33 mouse cellular contexts compared by ENCODE assay signal in the genomic region with DNA sequence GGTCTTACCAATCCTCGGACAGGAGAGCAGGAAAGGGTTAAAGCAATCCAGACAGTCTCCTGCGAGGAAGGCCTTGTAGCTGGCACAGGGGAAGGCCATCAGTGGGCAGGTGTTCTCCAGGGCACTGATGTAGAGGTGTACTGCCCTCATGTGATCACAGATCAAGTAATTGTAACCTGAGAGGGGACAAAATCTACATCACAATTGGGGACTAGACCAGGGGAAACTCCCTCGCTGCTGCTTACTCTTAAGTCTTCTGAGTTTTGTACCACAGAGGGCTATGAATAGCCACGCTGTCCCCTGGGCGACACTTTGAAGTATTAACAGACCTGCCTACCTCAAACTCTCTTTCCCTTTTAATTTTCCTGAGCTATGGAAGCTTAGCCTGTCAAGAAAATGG. TPM values are rescaled to one million over a fixed set of nuclear protein-coding genes. Genes with fewer than 3 reads are reported as not detected.
DNase-seq lines count a peak whose midpoint lies in the region; ATAC-seq lines count a peak whose summit lies in the region.
"Had no signal": no experiment of that assay in that cellular context is flagged by ENCODE, and none has a peak within 500 bp of the region (broad histone marks: within the 10 kb centered on the region; RNA-seq: fewer than 3 reads in every experiment).

No protein-coding gene starts in this region.

- 44% methylated on average over 5 of the region's 5 CpGs for WGBS in embryonic facial prominence, embryonic 14.5 days
- 32% methylated on average over 5 of the region's 5 CpGs for WGBS in embryonic facial prominence, embryonic 10.5 days
- 32% methylated on average over 5 of the region's 5 CpGs for WGBS in heart, embryonic 11.5 days (ENCODE audit: insufficient replicate concordance)

- in situ Hi-C loops in ES-E14 (cut with MboI; ENCODE audit: low sequenced_read_pairs in 2 of 2, unreplicated experiment in 2 of 2) = no loop called here

- H3K4me3 ChIP-seq in embryonic facial prominence, embryonic 14.5 days (ENCODE audit: low read depth, low read length) = no peak overlapping the region
- H3K4me3 ChIP-seq in embryonic facial prominence, embryonic 10.5 days = no peak overlapping the region
- H3K4me3 ChIP-seq in ES-E14 (ENCODE audit: insufficient read depth in 1 of 2, low read depth in 1 of 2, low read length in 2 of 2, poor library complexity in 1 of 2, severe bottlenecking in 1 of 2) = no peak overlapping the region; a peak in 1 of 4 replicates
- no peak overlapping the region for H3K4me3 ChIP-seq in heart, embryonic 11.5 days (ENCODE audit: low read depth, low read length)
- H3K4me3 ChIP-seq: embryonic facial prominence, embryonic 12.5 days; forebrain, embryonic 10.5 days; forebrain, embryonic 15.5 days; heart, embryonic 10.5 days; hindbrain, embryonic 15.5 days; limb, embryonic 12.5 days; liver, embryonic 15.5 days; lung, embryonic 15.5 days; neural tube, embryonic 12.5 days; stomach, embryonic 15.5 days had no signal

- peak; percentile 65; the same call in 1 of the 2 replicates for ATAC-seq in embryonic facial prominence, embryonic 14.5 days (ENCODE audit: low read depth)
- ATAC-seq in CD4-positive, CD25-positive, alpha-beta regulatory T cell, adult 4 months = peak; percentile 29
- ATAC-seq in heart, embryonic 11.5 days (replicated peaks; ENCODE audit: insufficient number of reproducible peaks, low FRiP score, low TSS enrichment) = no peak
- ATAC-seq: forebrain, embryonic 15.5 days; midbrain, embryonic 16.5 days had no signal

- no peaks in the 10 kb centered on the region for H3K27me3 ChIP-seq in embryonic facial prominence, embryonic 14.5 days (replicated peaks; ENCODE audit: control insufficient read depth, insufficient read depth, low read length)
- no peaks in the 10 kb centered on the region for H3K27me3 ChIP-seq in embryonic facial prominence, embryonic 10.5 days (replicated peaks; ENCODE audit: low read depth, poor library complexity, severe bottlenecking)
- H3K27me3 ChIP-seq in heart, embryonic 11.5 days (ENCODE audit: control insufficient read depth, insufficient read depth, low read length) = no peaks in the 10 kb centered on the region
- H3K27me3 ChIP-seq: embryonic facial prominence, embryonic 12.5 days; forebrain, embryonic 15.5 days; hindbrain, embryonic 15.5 days; limb, embryonic 12.5 days; liver, embryonic 15.5 days; lung, embryonic 15.5 days; neural tube, embryonic 12.5 days; stomach, embryonic 15.5 days had no signal

- peak; percentile 23 for DNase-seq in embryonic facial prominence, embryonic 14.5 days (ENCODE audit: low spot score)
- no peak for DNase-seq in embryonic facial prominence, embryonic 10.5 days (ENCODE audit: low spot score)
- DNase-seq in ES-E14 (ENCODE audit: low read depth, low spot score) = peak; percentile 76
- peak; percentile 47 to 49 for DNase-seq in natural killer cell, adult 2 months (ENCODE audit: low spot score in 2 of 2)
- no peak for DNase-seq in layer of hippocampus, adult 9-11 months
- DNase-seq in layer of hippocampus, adult 9-10 months (ENCODE audit: low spot score) = no peak
- DNase-seq: adrenal gland, postnatal 14 days; cerebellum, adult 11 months; cerebellum, adult 9-10 months; cerebellum, postnatal 36 days; gastrocnemius, postnatal 25 days; heart, adult 11 months; heart, postnatal 4 days; kidney, adult 2 months; kidney, postnatal 4 days; lung, postnatal 36 days; right cerebral cortex, adult 18-20 months; right cerebral cortex, postnatal 4 days; thymus, postnatal 4 days had no signal

- no peak overlapping the region for H3K27ac ChIP-seq in embryonic facial prominence, embryonic 14.5 days (replicated peaks; ENCODE audit: low read depth, low read length)
- H3K27ac ChIP-seq in embryonic facial prominence, embryonic 10.5 days (replicated peaks) = no peak overlapping the region
- no peak overlapping the region for H3K27ac ChIP-seq in ES-E14 (ENCODE audit: insufficient read depth, low read depth, low read length, poor library complexity, severe bottlenecking)
- no peak overlapping the region for H3K27ac ChIP-seq in heart, embryonic 11.5 days (ENCODE audit: low read depth, low read length)
- H3K27ac ChIP-seq: embryonic facial prominence, embryonic 12.5 days; forebrain, embryonic 10.5 days; forebrain, embryonic 15.5 days; heart, embryonic 10.5 days; hindbrain, embryonic 15.5 days; limb, embryonic 12.5 days; liver, embryonic 15.5 days; lung, embryonic 15.5 days; neural tube, embryonic 12.5 days; stomach, embryonic 15.5 days had no signal

- H3K9me3 ChIP-seq in embryonic facial prominence, embryonic 14.5 days (ENCODE audit: control insufficient read depth, low read length) = no peaks in the 10 kb centered on the region
- H3K9me3 ChIP-seq in embryonic facial prominence, embryonic 10.5 days = no peaks in the 10 kb centered on the region
- no peaks in the 10 kb centered on the region for H3K9me3 ChIP-seq in ES-E14 (ENCODE audit: control insufficient read depth, insufficient read depth, low read depth, low read length)
- H3K9me3 ChIP-seq in heart, embryonic 11.5 days (replicated peaks; ENCODE audit: control insufficient read depth, low read length) = no peaks in the 10 kb centered on the region
- H3K9me3 ChIP-seq: embryonic facial prominence, embryonic 12.5 days; forebrain, embryonic 10.5 days; forebrain, embryonic 15.5 days; heart, embryonic 10.5 days; hindbrain, embryonic 15.5 days; limb, embryonic 12.5 days; liver, embryonic 15.5 days; lung, embryonic 15.5 days; neural tube, embryonic 12.5 days; stomach, embryonic 15.5 days had no signal

- no peaks in the 10 kb centered on the region for H3K36me3 ChIP-seq in embryonic facial prominence, embryonic 14.5 days (ENCODE audit: control insufficient read depth, insufficient read depth, low read length)
- no peaks in the 10 kb centered on the region for H3K36me3 ChIP-seq in embryonic facial prominence, embryonic 10.5 days (replicated peaks)
- no peaks in the 10 kb centered on the region; the same call in 1 of the 2 replicates for H3K36me3 ChIP-seq in ES-E14 (ENCODE audit: control insufficient read depth, insufficient read depth, low read length, poor library complexity, severe bottlenecking)
- H3K36me3 ChIP-seq in heart, embryonic 11.5 days (ENCODE audit: control insufficient read depth, insufficient read depth, low read length) = no peaks in the 10 kb centered on the region
- H3K36me3 ChIP-seq: embryonic facial prominence, embryonic 12.5 days; forebrain, embryonic 10.5 days; forebrain, embryonic 15.5 days; heart, embryonic 10.5 days; hindbrain, embryonic 15.5 days; limb, embryonic 12.5 days; liver, embryonic 15.5 days; lung, embryonic 15.5 days; neural tube, embryonic 12.5 days; stomach, embryonic 15.5 days had no signal

- no peaks in the 10 kb centered on the region for H3K4me1 ChIP-seq in embryonic facial prominence, embryonic 14.5 days (ENCODE audit: control insufficient read depth, insufficient read depth, low read length)
- H3K4me1 ChIP-seq in embryonic facial prominence, embryonic 10.5 days = 0 out of 2 replicates have a peak, but pooled peaks cover 2% of the 10 kb centered on the region
- peaks cover 5 to 21% of the 10 kb centered on the region in 2 experiments; a peak in 3 of 4 replicates for H3K4me1 ChIP-seq in ES-E14 (ENCODE audit: control insufficient read depth in 2 of 2, insufficient read depth in 2 of 2, low read length in 2 of 2, poor library complexity in 1 of 2)
- peaks cover 7% of the 10 kb centered on the region; the same call in 1 of the 2 replicates for H3K4me1 ChIP-seq in heart, embryonic 11.5 days (ENCODE audit: control insufficient read depth, insufficient read depth, low read length)
- H3K4me1 ChIP-seq: embryonic facial prominence, embryonic 12.5 days; forebrain, embryonic 15.5 days; hindbrain, embryonic 15.5 days; limb, embryonic 12.5 days; lung, embryonic 15.5 days; neural tube, embryonic 12.5 days; stomach, embryonic 15.5 days had no signal

- H3K4me2 ChIP-seq in embryonic facial prominence, embryonic 14.5 days (ENCODE audit: low read depth, low read length) = no peak overlapping the region
- H3K4me2 ChIP-seq in heart, embryonic 11.5 days = no peak overlapping the region
- H3K4me2 ChIP-seq: embryonic facial prominence, embryonic 12.5 days; forebrain, embryonic 15.5 days; hindbrain, embryonic 15.5 days; limb, embryonic 12.5 days; liver, embryonic 15.5 days; lung, embryonic 15.5 days; midbrain, embryonic 11.5 days; neural tube, embryonic 12.5 days; stomach, embryonic 15.5 days had no signal

- H3K9ac ChIP-seq in embryonic facial prominence, embryonic 14.5 days (ENCODE audit: low read depth, low read length) = no peak overlapping the region
- no peak overlapping the region for H3K9ac ChIP-seq in ES-E14 (ENCODE audit: insufficient read depth, low read depth, low read length, poor library complexity, severe bottlenecking)
- H3K9ac ChIP-seq in heart, embryonic 11.5 days (ENCODE audit: low read depth, low read length) = no peak overlapping the region
- H3K9ac ChIP-seq: embryonic facial prominence, embryonic 12.5 days; forebrain, embryonic 15.5 days; hindbrain, embryonic 15.5 days; limb, embryonic 12.5 days; liver, embryonic 15.5 days; lung, embryonic 15.5 days; neural tube, embryonic 12.5 days; stomach, embryonic 15.5 days had no signal

RNA-seq across cellular contexts. Expression of a gene that starts 25.4 kb away (rescaled TPM):
- 0.58 and 1.1 TPM in 2 replicates for polyA plus RNA-seq in embryonic facial prominence, embryonic 14.5 days (2014; fragmentation: Nextera tagmentation; extraction: Ambion mirVana)
- not detected in 2 replicates for polyA plus RNA-seq in embryonic facial prominence, embryonic 10.5 days (2016; fragmentation: Nextera tagmentation; extraction: Ambion mirVana)
- polyA plus RNA-seq in CD4-positive, CD25-positive, alpha-beta regulatory T cell, adult 4 months (2017; shearing (Covaris generic)) = under 1 TPM in 1 of 2 experiments, not detected in 1; 0.30 TPM
- 4.9 and 6.0 TPM in 2 replicates for total RNA-seq in ES-E14 (2012; rRNA removed)
- 0.25 and 0.43 TPM in 2 replicates for polyA plus RNA-seq in heart, embryonic 11.5 days (2014; fragmentation: Nextera tagmentation; extraction: Ambion mirVana)
- polyA plus RNA-seq: forebrain, embryonic 10.5 days had no signal

RNA-seq across cellular contexts. Expression of a gene that starts 44.9 kb away (rescaled TPM):
- polyA plus RNA-seq in embryonic facial prominence, embryonic 14.5 days (2014; fragmentation: Nextera tagmentation; extraction: Ambion mirVana) = 95.5 and 106 TPM in 2 replicates
- 139 and 143 TPM in 2 replicates for polyA plus RNA-seq in embryonic facial prominence, embryonic 10.5 days (2016; fragmentation: Nextera tagmentation; extraction: Ambion mirVana)
- 10 to 100 TPM; 73.1 to 92.7 TPM for polyA plus RNA-seq in CD4-positive, CD25-positive, alpha-beta regulatory T cell, adult 4 months (2017; shearing (Covaris generic))
- total RNA-seq in ES-E14 (2012; rRNA removed) = 70.2 and 121 TPM in 2 replicates
- polyA plus RNA-seq in heart, embryonic 11.5 days (2014; fragmentation: Nextera tagmentation; extraction: Ambion mirVana) = 99.7 and 101 TPM in 2 replicates

RNA-seq across cellular contexts. Expression of a gene that starts 45.6 kb away (rescaled TPM):
- polyA plus RNA-seq in embryonic facial prominence, embryonic 14.5 days (2014; fragmentation: Nextera tagmentation; extraction: Ambion mirVana) = 7.6 and 12.8 TPM in 2 replicates
- 2.1 and 2.7 TPM in 2 replicates for polyA plus RNA-seq in embryonic facial prominence, embryonic 10.5 days (2016; fragmentation: Nextera tagmentation; extraction: Ambion mirVana)
- 1 to 10 TPM; 2.3 to 6.2 TPM for polyA plus RNA-seq in CD4-positive, CD25-positive, alpha-beta regulatory T cell, adult 4 months (2017; shearing (Covaris generic))
- 0.49 and 0.58 TPM in 2 replicates for total RNA-seq in ES-E14 (2012; rRNA removed)
- 292 and 312 TPM in 2 replicates for polyA plus RNA-seq in heart, embryonic 11.5 days (2014; fragmentation: Nextera tagmentation; extraction: Ambion mirVana)

RNA-seq across cellular contexts. Expression of a gene that starts 47.8 kb away (rescaled TPM):
- 0.46 and 0.47 TPM in 2 replicates for polyA plus RNA-seq in embryonic facial prominence, embryonic 14.5 days (2014; fragmentation: Nextera tagmentation; extraction: Ambion mirVana)
- polyA plus RNA-seq in embryonic facial prominence, embryonic 10.5 days (2016; fragmentation: Nextera tagmentation; extraction: Ambion mirVana) = 0.35 and 0.39 TPM in 2 replicates
- 10 to 100 TPM in 1 of 2 experiments, 1 to 10 TPM in 1; 5.7 to 10.6 TPM for polyA plus RNA-seq in CD4-positive, CD25-positive, alpha-beta regulatory T cell, adult 4 months (2017; shearing (Covaris generic))
- 11.1 and 15.2 TPM in 2 replicates for total RNA-seq in ES-E14 (2012; rRNA removed)
- 0.66 and 0.80 TPM in 2 replicates for polyA plus RNA-seq in heart, embryonic 11.5 days (2014; fragmentation: Nextera tagmentation; extraction: Ambion mirVana)

Comparison
In these comparisons a context has a peak if more than half of its experiments do, and no peak if none do; other contexts are left out.
1. DNase-seq: peak in embryonic facial prominence, embryonic 14.5 days (single experiment), ES-E14 (single experiment) and natural killer cell, adult 2 months (2 of 2); none in embryonic facial prominence, embryonic 10.5 days (single experiment), layer of hippocampus, adult 9-11 months (single experiment) and layer of hippocampus, adult 9-10 months (single experiment).
2. RNA of a gene that starts 45.6 kb away (polyA plus RNA-seq): 292 to 312 TPM in heart, embryonic 11.5 days; 7.6 to 12.8 TPM in embryonic facial prominence, embryonic 14.5 days, 2.3 to 6.2 TPM in CD4-positive, CD25-positive, alpha-beta regulatory T cell, adult 4 months and 2.1 to 2.7 TPM in embryonic facial prominence, embryonic 10.5 days; every median in the first group is over 10 times any median in the second.